Mouse (Mus musculus) midbrain, embryonic 16.5 days (tissue): Measurements from ENCODE around the gene Fkbp10. TPM values are rescaled to one million over a fixed set of nuclear protein-coding genes. Genes with fewer than 3 reads are reported as not detected.

Experiments
- ATAC-seq: fragments of 200-750 bp; cut with Nextera tagmentation; 2 replicates; pipeline ENCODE4 v1.8.0; 2017; ENCODE audit warnings: moderate TSS enrichment
- H3K27ac ChIP-seq: fragments of 300-500 bp; sonication (generic); 2 replicates; pipeline ENCODE4 v1.5.1; 2014; ENCODE audit warnings: mild to moderate bottlenecking, low read length, mixed read lengths
- H3K27me3 ChIP-seq: fragments of 300-500 bp; sonication (generic); 2 replicates; pipeline ENCODE4 v1.6.1; 2014; ENCODE audit warnings: low read depth, low read length, mixed read lengths; ENCODE audit not compliant: control insufficient read depth, insufficient read depth
- H3K36me3 ChIP-seq: fragments of 300-500 bp; sonication (generic); 2 replicates; pipeline ENCODE4 v1.6.1; 2014; ENCODE audit warnings: mild to moderate bottlenecking, low read length, moderate library complexity, mixed read lengths; ENCODE audit not compliant: control insufficient read depth, insufficient read depth
- H3K4me1 ChIP-seq: fragments of 300-500 bp; sonication (generic); 2 replicates; pipeline ENCODE4 v1.6.1; 2014; ENCODE audit warnings: mild to moderate bottlenecking, low read length, mixed read lengths; ENCODE audit not compliant: control insufficient read depth, insufficient read depth
- H3K4me2 ChIP-seq: fragments of 300-500 bp; sonication (generic); 2 replicates; pipeline ENCODE4 v1.6.1; 2014; ENCODE audit warnings: mild to moderate bottlenecking, low read length, mixed read lengths
- H3K4me3 ChIP-seq: fragments of 300-500 bp; sonication (generic); 2 replicates; pipeline ENCODE4 v1.5.1; 2014; ENCODE audit warnings: low read depth, mild to moderate bottlenecking, low read length, moderate library complexity, mixed read lengths
- H3K9ac ChIP-seq: fragments of 300-500 bp; sonication (generic); 2 replicates; pipeline ENCODE4 v1.6.1; 2014; ENCODE audit warnings: low read depth, low read length, mixed read lengths
- H3K9me3 ChIP-seq: fragments of 300-500 bp; sonication (generic); replicated peaks from 2 replicates; pipeline ENCODE4 v1.6.1; 2014; ENCODE audit warnings: mild to moderate bottlenecking, low read length, mixed read lengths; ENCODE audit not compliant: control insufficient read depth, poor library complexity, severe bottlenecking
- WGBS: fragments of 180-500 bp; shearing (Covaris S2); extraction: QIAGEN DNeasy Blood & Tissue Kit; methylation state at CpG from one replicate; pipeline ENCODE4 v1.1.7; 2014; 5-methylcytosine and 5-hydroxymethylcytosine counted together
- microRNA-seq: library from miRNA; unstranded; fragments of <30 nt; microRNA quantifications from one replicate; pipeline ENCODE4, GENCODE M21; 2017
- polyA plus RNA-seq: library from polyadenylated mRNA; unstranded; fragments of >200 nt; fragmentation: Nextera tagmentation; extraction: Ambion mirVana; gene quantifications from 2 replicates; pipeline ENCODE4 v1.2.1, GENCODE M21; 2015

Gene Fkbp10
- polyA plus RNA-seq, 1 experiment from 2014 or later, result 19.6 TPM

GRCm38 (mm10) chr11:100465229-100465792 is 49.8 kb downstream of the Fkbp10 start:
- Histone ChIP-seq H3K9ac (no peak overlapping the region), H3K9me3 (no peaks in the 10 kb centered on the region), H3K4me1 (peaks cover 12% of the 10 kb centered on the region), H3K4me2 (no peak overlapping the region), H3K27ac (no peak overlapping the region), H3K4me3 (no peak overlapping the region), H3K27me3 (no peaks in the 10 kb centered on the region), H3K36me3 (peaks cover 10% of the 10 kb centered on the region; the same call in 1 of the 2 replicates)
- 84% methylated on average over 1 of the region's 1 CpGs for WGBS
- no peak for ATAC-seq

- Histone ChIP-seq H3K9ac (no peak overlapping the region), H3K4me1 (peaks cover 18% of the 10 kb centered on the region), H3K4me3 (no peak overlapping the region), H3K27ac (no peak overlapping the region), H3K4me2 (no peak overlapping the region), H3K27me3 (no peaks in the 10 kb centered on the region), H3K9me3 (no peaks in the 10 kb centered on the region), H3K36me3 (peaks cover 10% of the 10 kb centered on the region; the same call in 1 of the 2 replicates)
- no peak for ATAC-seq
- 79% methylated on average over 1 of the region's 1 CpGs for WGBS
Observed at GRCm38 (mm10) chr11:100465833-100466232, 50.3 kb downstream of the Fkbp10 start.

- Histone ChIP-seq H3K9me3 (no peaks in the 10 kb centered on the region), H3K27ac (peak overlapping the region; percentile 91), H3K36me3 (0 out of 2 replicates have a peak, but pooled peaks cover 6% of the 10 kb centered on the region), H3K4me2 (peak overlapping the region; percentile 64), H3K4me3 (peak overlapping the region; percentile 96), H3K4me1 (peaks cover 23% of the 10 kb centered on the region), H3K9ac (peak overlapping the region; percentile 95), H3K27me3 (no peaks in the 10 kb centered on the region)
- WGBS, result 3% methylated on average over 29 of the region's 30 CpGs
- ATAC-seq, result peak; percentile 60
Observed at GRCm38 (mm10) chr11:100471352-100472196, 56.1 kb downstream of the Fkbp10 start.

- peak within 1 kb of the TSS; percentile 96 for H3K4me3 ChIP-seq
- H3K36me3 ChIP-seq, result peaks cover 11% of the 10 kb centered on the region; the same call in 1 of the 2 replicates
- under 1% methylated on average over 83 of the region's 83 CpGs for WGBS
- no peaks in the 10 kb centered on the region for H3K27me3 ChIP-seq
- peak within 1 kb of the TSS; percentile 64 for H3K4me2 ChIP-seq
- ATAC-seq, result peak; percentile 91
- peaks cover 23% of the 10 kb centered on the region for H3K4me1 ChIP-seq
- H3K27ac ChIP-seq, result peak within 1 kb of the TSS; percentile 91
- no peaks in the 10 kb centered on the region for H3K9me3 ChIP-seq
- peak within 1 kb of the TSS; percentile 95 for H3K9ac ChIP-seq
Observed at GRCm38 (mm10) chr11:100472197-100472934, 56.9 kb downstream of the Fkbp10 start, which contains the start of gene Klhl11. Gene Klhl11, minus strand, starts transcription at chr11:100472741.

GRCm38 (mm10) chr11:100472935-100473295 is 57.4 kb downstream of the Fkbp10 start:
- H3K4me3 ChIP-seq, result peak overlapping the region; percentile 96
- peaks cover 13% of the 10 kb centered on the region; the same call in 1 of the 2 replicates for H3K36me3 ChIP-seq
- no peak overlapping the region for H3K9ac ChIP-seq
- ATAC-seq, result peak; percentile 46; the same call in 1 of the 2 replicates
- peak overlapping the region; percentile 91; the same call in 1 of the 2 replicates for H3K27ac ChIP-seq
- WGBS, result 32% methylated on average over 5 of the region's 5 CpGs
- no peaks in the 10 kb centered on the region for H3K27me3 ChIP-seq
- peaks cover 23% of the 10 kb centered on the region for H3K4me1 ChIP-seq
- H3K4me2 ChIP-seq, result peak overlapping the region; percentile 35; the same call in 1 of the 2 replicates
- no peaks in the 10 kb centered on the region for H3K9me3 ChIP-seq

Small RNA genes lying within 50 kb of the gene (microRNA-seq; reads per million reads assigned to microRNA genes)
- not detected for gene Gm27374

Other genes starting within 250 kb of the Fkbp10 start
- not detected in 2 replicates for gene Krt9, start 222.5 kb upstream of the Fkbp10 start, polyA plus RNA-seq
- gene Krt14, start 208.1 kb upstream of the Fkbp10 start, polyA plus RNA-seq, result 0.19 and 0.28 TPM in 2 replicates
- gene Krt16, start 166.8 kb upstream of the Fkbp10 start, polyA plus RNA-seq, result not detected in 2 replicates
- 0.50 TPM in 1 of 2 replicates, not detected in the other for gene Krt17, start 154.7 kb upstream of the Fkbp10 start, polyA plus RNA-seq
- gene Krt42, start 145.8 kb upstream of the Fkbp10 start, polyA plus RNA-seq, result 0.20 TPM in 1 of 2 replicates, not detected in the other
- gene Eif1, start 95.8 kb upstream of the Fkbp10 start, polyA plus RNA-seq, result 1,185 and 1,247 TPM in 2 replicates
- gene Gast, start 81.3 kb upstream of the Fkbp10 start, polyA plus RNA-seq, result 0.46 and 1.6 TPM in 2 replicates
- gene Hap1, start 59.6 kb upstream of the Fkbp10 start, polyA plus RNA-seq, result 417 and 440 TPM in 2 replicates
- 99.7 and 109 TPM in 2 replicates for gene Jup, start 17.9 kb upstream of the Fkbp10 start, polyA plus RNA-seq
- gene P3h4, start 861 bp upstream of the Fkbp10 start, polyA plus RNA-seq, result 20.7 and 20.8 TPM in 2 replicates
- gene Nt5c3b, start 26.1 kb downstream of the Fkbp10 start, polyA plus RNA-seq, result 109 and 122 TPM in 2 replicates
- 0.70 and 0.73 TPM in 2 replicates for gene Klhl10, start 26.2 kb downstream of the Fkbp10 start, polyA plus RNA-seq
- 10.3 and 11.0 TPM in 2 replicates for gene Klhl11, start 57.0 kb downstream of the Fkbp10 start, polyA plus RNA-seq
- gene Acly, start 112.3 kb downstream of the Fkbp10 start, polyA plus RNA-seq, result 218 and 229 TPM in 2 replicates
- gene Ttc25, start 129.9 kb downstream of the Fkbp10 start, polyA plus RNA-seq, result 2.9 and 3.5 TPM in 2 replicates
- gene Cnp, start 159.2 kb downstream of the Fkbp10 start, polyA plus RNA-seq, result 46.5 and 57.8 TPM in 2 replicates
- gene Nkiras2, start 203.5 kb downstream of the Fkbp10 start, polyA plus RNA-seq, result 97.7 TPM in 2 replicates
- gene Dnajc7, start 204.5 kb downstream of the Fkbp10 start, polyA plus RNA-seq, result 289 and 327 TPM in 2 replicates